Mouse (Mus musculus) NIH3T3 (cell line): Measurements from ENCODE around the gene Ythdf1.

Source experiments
- DNase-seq: peaks from one replicate; pipeline ENCODE4 v3.0.0-alpha.2; 2012; ENCODE audit warnings: low read depth

Ythdf1 gene

DNA sequence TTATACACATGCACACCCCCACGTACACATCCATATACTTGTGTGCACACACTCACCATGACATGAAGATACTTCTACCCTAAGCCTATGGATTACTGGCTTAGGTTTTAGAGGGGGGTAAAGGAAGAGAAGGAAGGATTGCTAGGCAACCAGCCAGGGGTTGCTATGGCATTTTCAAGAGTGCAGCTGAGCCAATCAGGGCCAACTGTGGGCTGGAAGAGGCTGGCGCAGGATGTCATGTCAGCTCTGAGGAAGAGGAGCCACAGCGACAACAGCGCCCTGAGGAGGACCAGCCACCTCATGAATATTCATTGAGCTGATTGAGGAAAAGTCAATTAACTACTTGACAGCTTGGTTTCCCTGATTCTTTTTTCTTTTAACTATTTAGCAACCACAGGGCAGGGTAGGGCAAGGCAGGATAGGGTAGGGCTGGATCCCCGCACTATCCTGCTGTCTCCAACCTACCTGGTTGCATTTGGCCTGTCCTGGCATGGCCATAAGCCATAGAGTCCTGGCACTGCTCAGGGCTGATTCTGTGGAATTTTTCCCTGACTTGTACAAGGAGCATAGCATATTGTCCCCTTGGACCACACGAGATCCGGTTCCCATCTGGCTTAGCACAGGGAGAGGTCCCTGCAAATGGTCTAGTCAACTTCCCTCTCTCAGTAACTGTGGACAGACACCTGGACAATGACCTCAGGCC, 41.2 kb downstream of the Ythdf1 start:
- DNase-seq: no peak

DNA sequence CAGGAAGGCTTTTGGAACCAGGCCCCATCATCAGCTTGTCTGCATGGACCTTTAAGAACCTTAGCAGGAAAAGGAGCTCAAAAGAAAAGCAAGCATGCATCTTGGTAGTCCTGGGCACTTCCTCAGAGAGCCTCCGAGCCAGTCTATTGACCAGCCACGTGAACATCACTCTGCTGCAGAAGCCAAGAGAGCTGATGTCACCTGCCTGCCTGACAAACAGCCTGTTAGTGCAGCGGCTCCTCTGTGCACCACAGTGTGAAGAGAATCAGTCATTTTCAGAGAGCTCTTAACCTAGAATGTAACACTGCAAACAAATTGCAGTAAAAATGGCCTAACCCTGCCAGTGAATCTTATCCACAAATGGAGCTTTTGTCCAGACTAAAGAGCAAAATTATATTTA, 50.7 kb downstream of the Ythdf1 start:
- DNase-seq: no peak

DNA sequence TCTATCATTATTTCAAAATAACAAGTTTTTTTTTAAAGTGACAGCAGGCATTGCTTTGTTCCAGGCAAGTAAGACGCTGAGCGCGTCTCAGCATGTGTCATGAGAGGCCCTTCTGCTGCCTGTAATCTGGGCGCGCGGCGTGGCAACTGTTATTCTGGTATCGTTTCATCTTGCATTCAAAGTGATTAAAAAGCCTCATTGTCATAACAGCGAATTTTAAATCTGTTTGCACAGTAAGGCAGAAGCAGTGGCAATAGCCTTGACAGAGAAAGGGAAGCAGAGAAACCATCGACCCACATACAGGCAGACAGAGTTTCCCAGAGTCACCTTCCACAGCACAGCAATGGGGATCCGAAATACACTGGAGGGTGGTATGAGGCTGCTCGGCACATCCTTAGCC, 59.2 kb downstream of the Ythdf1 start:
- DNase-seq: no peak

DNA sequence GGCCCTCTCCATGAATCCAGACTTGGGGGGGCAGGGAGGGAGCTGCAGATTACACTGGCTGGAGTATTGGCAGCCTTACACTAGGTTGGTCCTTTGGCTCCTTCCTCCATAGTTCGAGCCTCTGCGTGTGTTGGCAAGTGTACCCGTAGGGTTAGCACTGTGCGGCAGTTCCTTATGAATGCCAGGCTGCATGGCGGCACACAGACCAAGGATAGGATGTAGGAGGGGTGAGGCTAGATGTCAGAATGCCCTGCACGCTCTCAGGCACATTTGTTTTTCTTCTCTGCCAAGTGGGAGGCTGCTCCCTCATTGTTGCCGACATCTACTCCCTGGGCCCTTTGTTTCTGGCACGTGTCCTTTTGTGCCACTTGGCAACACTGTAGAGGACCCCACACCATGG, 63.6 kb downstream of the Ythdf1 start:
- no peak for DNase-seq

DNA sequence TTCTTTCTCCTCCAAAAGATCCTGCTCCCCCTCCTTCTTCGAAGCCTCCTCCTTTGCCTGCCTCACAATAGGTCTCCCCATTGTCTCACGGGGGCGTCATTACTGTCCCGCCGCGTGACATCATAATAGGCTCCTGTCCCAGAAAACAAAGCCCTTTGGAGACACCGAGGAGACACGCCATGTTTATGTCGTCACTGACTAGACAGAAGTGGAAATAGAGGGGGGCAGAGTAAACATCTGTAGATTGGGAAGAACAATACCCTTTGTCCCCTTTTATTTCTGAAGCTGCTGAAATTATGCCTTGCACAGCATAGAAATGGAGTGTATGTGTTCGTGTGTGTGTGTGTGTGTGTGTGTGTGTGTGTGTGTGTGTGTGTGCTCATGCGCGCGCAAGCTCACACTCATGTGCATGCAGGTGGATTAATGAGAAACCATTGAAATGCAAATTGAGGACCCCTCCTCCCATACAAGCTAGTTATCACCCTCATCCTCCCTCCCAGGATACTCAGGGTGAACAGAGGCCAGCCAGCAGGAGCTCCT, 65.7 kb downstream of the Ythdf1 start:
- no peak for DNase-seq
